Mouse (Mus musculus): ENCODE data around the gene Poln. TPM values are rescaled to one million over a fixed set of nuclear protein-coding genes. Genes with fewer than 3 reads are reported as not detected.

The Poln gene
- total RNA-seq, 1 experiment from 2014 or later = not detected

DNA sequence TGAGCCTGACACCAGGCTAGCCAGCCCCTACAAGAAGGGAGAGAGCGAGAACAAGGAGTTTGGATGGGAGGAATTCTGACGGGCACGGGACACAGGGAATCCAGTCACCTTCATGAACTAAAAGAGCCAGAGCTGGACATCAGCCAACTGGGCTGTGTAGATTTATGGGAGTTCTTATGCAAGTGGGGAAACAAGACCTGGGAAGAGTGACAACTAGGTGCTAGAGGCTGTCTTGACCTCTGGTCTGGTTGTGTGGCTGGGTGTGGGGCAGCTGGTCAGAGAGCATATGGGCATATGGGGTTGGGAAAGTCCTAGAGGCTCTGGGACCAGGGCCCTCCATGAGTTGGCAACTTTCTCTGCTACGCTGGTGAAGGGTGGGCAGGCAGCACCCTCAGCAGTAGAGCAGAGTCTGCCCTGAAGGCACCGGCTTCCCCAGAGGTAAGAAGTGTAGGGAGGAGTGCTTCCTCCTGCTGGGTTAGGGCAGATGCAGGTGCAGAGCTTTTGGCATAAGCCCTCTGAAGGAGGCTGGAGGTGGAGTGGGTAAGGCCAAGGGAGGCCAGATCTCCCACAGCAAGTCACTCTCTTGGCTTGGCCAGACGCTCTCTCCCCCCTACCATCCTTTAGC, 169.7 kb downstream of the Poln start:
- no peak for ATAC-seq (replicated peaks; ENCODE audit: insufficient number of reproducible peaks, low FRiP score, low TSS enrichment, poor library complexity, severe bottlenecking)

DNA sequence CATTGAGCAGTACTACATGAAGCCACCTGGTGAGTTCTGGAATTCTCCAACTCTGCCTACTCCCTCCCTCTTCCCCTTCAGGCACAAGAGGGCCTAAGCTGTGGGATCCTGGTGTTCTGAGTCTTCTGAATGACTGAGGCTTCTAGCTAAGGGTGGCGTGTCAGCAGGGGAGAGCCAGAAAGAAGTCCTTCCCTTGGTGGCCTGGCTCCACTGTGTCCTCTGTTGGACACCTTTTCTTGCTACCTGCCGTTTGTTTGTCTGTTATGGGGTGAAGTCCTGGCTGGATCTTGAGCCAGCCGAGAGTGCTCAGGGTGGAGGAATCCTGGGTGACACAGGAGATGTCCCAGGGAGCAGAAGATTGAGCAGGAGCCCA, 170.8 kb downstream of the Poln start:
- no peak for ATAC-seq (replicated peaks; ENCODE audit: insufficient number of reproducible peaks, low FRiP score, low TSS enrichment, poor library complexity, severe bottlenecking)

DNA sequence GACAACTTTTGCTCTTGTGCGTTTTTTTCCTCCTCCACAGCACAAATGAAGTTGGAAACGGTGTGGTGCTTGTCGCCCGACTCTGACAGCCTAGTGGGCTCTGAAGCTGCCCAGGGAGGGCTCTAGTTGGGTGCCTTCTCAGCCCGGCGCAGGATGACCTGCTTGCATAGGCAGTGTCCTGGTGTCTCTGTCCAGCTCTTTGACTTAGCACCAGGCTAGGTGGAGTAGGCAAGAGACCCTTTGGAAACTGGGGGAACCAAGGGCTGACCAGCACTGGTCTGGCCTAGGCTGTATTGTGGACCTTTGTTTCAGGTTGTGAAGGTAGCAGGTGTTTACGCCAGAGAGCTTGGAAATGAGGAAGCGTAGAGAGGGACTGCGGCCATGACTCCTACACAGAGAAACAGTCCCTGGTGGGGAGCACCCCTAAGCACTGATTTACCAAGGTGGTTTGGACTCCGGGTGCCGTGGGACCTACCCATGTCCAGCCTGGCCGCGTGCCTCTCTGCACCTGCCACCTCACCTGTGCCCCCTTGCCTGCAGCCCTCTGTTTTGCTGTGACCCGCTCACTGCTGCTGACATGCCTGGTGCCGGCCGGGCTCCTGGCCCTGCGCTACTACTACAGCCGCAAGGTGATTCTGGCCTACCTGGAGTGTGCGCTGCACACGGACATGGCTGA, 171.3 kb downstream of the Poln start:
- ATAC-seq (replicated peaks; ENCODE audit: insufficient number of reproducible peaks, low FRiP score, low TSS enrichment, poor library complexity, severe bottlenecking) = no peak

DNA sequence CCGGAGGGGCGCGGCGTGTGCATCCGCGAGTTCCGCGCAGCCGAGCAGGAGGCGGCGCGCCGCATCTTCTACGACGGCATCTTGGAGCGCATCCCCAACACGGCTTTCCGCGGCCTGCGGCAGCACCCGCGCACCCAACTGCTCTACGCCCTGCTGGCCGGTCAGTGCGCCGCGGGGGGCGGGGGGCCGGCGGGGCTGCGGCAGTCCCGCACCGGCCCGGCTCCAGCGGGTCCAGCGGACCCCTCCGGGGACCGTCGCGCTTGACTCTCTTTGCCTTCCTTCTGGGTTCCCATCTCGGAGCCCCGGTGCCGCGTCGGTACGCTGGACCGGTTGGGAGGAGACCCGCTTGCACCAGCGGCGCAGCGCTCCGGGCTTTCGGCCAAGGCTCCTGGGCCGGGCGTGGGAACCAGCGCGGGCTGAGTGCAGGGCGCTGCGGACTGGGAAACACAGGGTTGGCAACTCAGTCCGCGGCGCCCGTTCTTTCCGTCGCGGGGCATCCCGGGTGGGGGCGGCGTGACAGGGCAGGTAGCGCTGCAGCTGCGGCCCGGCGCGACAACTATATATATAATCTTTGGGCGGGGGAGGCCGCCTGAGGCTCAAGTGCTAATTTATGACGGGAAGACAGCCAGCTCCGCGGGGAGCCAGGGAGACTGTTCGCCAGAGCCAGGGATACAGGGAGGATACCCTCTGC, 172.1 kb downstream of the Poln start:
- ATAC-seq (replicated peaks; ENCODE audit: insufficient number of reproducible peaks, low FRiP score, low TSS enrichment, poor library complexity, severe bottlenecking) = no peak

DNA sequence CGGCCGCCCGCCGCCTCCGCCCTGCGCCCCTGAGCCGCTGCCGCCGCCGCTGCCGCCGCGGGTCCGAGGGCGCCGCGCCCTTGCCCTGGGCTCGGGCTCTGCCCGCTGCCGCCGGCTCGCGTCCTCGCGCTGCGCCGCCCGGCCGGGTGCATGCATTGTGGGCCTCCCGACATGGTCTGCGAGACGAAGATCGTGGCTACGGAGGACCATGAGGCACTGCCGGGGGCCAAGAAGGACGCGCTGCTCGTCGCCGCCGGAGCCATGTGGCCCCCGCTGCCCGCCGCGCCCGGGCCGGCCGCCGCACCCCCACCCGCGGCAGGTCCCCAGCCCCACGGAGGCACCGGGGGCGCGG, 172.6 kb downstream of the Poln start:
- no peak for ATAC-seq (replicated peaks; ENCODE audit: insufficient number of reproducible peaks, low FRiP score, low TSS enrichment, poor library complexity, severe bottlenecking)

DNA sequence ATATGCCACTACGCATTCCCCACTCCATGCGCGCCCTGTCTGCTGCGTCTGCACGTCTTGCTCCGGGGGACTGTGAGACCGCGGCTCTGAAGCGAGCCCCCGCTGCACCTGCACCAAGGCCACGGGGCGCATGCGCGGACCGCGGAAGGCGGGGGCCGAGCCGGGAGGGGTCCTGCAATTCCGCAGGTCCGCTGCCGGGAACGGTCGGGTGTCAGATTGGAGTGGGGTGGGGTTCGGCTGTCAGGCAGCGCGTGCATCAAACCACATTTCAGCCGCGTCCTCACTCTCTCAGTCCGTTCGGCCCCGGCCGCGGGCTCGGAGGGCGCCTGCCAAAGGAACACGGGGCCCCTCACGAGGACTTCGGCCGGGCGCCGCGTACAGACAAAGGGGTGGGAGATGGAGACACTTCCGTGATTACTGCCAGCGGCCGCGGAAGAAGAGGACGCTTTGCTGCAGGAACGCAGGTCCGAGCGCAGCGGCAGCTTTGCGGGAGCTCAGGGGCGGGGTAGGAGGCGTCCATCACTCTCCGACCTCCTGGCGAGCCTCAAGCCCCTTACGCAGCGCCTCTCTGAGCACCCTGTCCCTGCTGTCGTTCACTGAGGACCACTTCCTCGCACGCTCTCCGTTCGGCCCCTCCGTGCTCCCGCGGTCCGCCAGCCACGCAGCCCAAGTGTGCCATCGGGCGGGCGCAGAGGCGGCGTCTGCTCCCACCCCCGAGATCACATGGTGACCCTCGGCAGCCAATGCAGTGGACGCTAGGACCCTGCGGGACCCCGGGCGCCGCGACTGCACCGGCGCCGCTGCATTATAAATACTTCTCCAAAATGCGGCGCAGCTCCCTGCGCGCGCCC, 173.2 kb downstream of the Poln start, which contains the start of gene Nat8l:
Gene Nat8l, plus strand, starts transcription at position 142 of the 851 bp plus-strand sequence.
- peak; percentile 57 for ATAC-seq (replicated peaks; ENCODE audit: insufficient number of reproducible peaks, low FRiP score, low TSS enrichment, poor library complexity, severe bottlenecking)

DNA sequence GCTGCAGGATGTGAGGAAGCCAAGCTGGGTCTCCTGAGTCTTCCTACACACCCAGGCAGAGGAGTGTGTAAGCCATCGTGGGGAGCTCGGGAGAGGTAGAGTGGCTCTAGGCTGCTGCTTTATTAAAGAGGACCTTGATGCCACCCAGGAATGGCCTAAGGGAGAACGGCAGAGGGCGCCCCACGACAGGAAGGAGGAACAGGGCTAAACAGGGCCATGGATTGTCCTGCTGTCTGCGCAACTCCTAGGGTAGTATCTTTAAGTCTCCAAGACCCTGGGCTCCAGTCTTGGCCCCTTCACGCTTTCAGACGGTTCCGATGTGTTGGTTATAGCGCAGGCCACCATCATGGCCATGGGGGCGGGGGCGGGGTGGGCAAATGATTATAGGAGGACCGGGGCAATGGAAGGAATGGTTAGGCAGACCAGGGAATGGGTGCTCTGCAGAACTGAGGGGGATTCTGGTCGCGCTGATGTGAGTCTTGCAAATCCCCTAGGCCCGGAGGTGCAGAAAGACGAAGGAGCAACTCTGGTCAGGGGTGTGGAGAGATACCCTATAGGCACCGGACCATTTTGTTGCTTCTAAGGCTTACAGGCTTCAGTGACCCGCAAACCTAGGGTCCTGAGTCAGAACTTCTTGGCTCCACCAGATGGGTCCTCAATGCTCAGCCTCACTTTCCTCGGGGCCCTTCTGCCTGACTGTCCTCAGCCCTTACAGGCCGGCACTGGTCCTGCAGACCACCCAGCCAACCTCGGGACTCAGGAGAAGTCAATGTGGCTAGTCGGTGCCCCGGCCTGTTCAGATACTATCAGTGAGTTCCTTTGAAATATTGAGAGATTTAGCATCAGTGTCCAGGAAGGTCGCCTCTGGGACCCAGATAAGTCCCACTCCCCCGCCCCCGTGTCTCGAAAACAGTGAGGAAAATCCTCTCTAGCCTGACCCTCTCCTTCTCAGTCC, 174.3 kb downstream of the Poln start:
- no peak; the same call in 1 of the 2 replicates for ATAC-seq (replicated peaks; ENCODE audit: insufficient number of reproducible peaks, low FRiP score, low TSS enrichment, poor library complexity, severe bottlenecking)

DNA sequence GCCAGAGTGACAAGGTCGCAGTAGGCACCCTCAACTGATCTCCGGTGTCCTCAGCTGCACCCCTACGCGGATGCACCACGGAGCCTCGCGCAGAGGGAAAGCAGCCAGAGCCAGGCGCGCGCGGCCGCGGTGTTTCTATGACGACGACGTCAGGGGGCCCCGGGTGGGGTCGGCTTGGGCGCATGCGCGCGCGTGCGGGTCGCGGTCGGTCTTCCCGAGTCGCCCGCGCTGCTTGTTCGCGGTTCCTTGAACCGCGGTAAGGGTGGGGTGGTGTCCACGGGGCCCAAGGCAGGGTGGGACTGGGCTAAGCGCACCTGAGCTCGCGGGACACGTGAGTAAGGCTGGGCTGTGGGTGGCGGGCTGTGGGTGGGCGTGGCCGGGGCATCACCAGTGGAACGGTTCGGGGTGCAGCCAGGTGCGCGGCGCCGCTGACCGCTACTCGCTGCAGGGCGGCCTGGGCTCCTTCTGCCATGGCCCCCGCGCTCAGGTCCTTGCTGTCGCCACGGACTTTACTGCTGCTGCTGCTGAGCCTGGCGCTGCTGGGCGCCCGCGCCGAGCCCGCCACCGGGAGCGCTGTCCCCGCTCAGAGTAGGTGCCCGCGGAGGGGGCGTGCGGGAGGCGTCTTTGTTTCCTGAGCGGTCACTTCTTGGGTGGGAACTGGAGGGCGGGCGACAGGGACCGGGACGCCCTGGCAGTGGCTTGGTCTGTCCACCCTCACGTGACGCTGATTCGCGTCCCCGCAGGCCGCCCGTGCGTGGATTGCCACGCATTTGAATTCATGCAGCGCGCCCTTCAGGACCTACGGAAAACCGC, 185.7 kb downstream of the Poln start, which contains the start of gene Gm1673:
Gene Gm1673, plus strand, starts transcription at position 125 of the 813 bp plus-strand sequence.
- ATAC-seq (replicated peaks; ENCODE audit: insufficient number of reproducible peaks, low FRiP score, low TSS enrichment, poor library complexity, severe bottlenecking) = no peak

DNA sequence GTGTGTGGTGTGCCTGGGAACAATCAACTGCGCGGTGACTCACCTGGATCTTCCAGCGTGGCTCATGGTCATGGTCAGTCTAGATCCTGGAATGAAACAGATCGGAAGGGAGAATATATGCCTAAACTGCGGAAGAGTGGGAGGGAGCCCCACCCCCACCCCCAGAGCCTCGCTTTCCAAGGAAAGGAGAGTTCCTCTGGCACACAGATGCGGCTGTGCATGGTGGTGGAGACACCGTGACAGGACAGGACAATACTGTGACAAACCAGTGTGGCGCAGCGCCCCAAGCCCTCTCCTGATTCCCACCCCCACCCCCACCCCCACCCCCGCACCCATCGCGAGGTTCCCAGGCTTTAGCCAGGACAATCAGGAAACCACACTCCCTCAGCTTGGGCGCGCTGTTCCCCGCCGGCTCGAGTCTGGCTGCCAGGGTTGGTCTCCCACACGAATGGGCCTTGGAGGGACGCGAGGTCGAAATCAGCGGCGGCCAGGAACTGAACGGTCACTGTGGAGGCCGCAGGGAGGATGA, 186.5 kb downstream of the Poln start:
- no peak for ATAC-seq (replicated peaks; ENCODE audit: insufficient number of reproducible peaks, low FRiP score, low TSS enrichment, poor library complexity, severe bottlenecking)

DNA sequence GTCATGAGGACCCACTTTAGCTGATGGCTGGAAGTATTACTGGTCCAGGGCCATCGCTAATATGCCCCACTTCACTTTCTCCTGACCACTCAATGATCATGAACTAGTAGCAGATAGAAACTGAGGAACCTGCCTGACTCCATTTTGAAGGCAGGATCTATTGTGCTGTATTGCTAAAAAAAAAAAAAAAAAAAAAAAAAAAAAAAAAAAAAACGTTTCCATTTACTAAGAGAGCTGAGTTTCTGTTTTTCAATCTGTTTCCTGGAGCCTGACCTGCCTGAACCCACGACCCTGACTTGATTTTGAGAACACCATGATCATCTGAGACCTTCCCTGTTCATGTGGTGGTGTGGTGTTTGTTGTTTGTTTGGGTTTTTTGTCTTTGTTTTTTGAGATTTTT, 193.0 kb downstream of the Poln start:
- ATAC-seq (replicated peaks; ENCODE audit: insufficient number of reproducible peaks, low FRiP score, low TSS enrichment, poor library complexity, severe bottlenecking) = no peak

DNA sequence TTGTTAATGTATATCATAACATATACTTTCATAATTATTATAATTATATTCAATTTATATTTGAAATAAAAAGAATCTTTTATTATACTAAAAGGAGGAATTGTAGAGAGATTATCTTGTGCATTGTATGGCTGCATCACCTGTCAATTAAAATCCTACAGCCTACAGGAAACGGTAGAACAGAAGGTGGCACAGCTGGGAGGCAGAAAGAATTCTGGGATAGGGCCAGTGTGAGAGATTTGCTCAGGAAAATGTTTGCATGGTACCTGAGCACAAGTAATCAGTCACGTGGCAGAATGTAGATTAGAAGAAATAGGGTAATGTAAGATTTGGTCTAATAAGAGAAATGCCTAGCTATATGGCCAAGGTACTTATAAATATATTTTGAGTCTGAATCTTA, 194.5 kb downstream of the Poln start:
- ATAC-seq (replicated peaks; ENCODE audit: insufficient number of reproducible peaks, low FRiP score, low TSS enrichment, poor library complexity, severe bottlenecking) = no peak

DNA sequence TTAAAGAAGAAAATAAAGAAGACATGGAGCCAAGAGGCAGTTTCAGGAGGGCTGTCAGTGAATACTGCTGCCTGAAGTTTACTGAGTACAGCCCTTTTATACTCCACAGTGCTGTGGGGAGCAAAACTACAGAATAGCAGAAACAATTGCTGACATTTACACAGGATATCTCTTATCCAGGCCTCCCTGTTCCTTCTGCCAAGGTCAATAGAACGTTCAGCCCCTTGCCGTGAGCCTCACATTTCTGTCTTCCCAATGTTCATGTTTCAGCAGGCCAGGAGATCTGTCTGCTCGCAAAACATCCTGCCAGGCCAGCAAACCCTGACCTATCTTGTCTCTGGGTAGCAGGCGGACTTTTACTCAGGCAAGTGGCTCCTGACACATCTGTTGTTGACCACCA, 209.9 kb downstream of the Poln start:
- no peak for ATAC-seq (replicated peaks; ENCODE audit: insufficient number of reproducible peaks, low FRiP score, low TSS enrichment, poor library complexity, severe bottlenecking)

Other genes with a start within 250 kb of the Poln start
- 16.4 to 26.9 TPM (median 19.6 TPM) in 3 replicates for gene Nelfa, start 233.0 kb downstream of the Poln start, total RNA-seq (2017)
- gene Gm1673, start 186.0 kb downstream of the Poln start, total RNA-seq (2017) = 4.8 TPM in 1 of 3 replicates, not detected in the others
- gene Nat8l, start 173.5 kb downstream of the Poln start, total RNA-seq (2017) = 8.2 to 9.5 TPM (median 8.4 TPM) in 3 replicates
- 107 to 199 TPM (median 133 TPM) in 3 replicates for gene Haus3, start 79 bp upstream of the Poln start, total RNA-seq (2017)
- 43.8 to 81.5 TPM (median 57.1 TPM) in 3 replicates for gene Mxd4, start 18.3 kb upstream of the Poln start, total RNA-seq (2017)
- gene Zfyve28, start 119.0 kb upstream of the Poln start, total RNA-seq (2017) = 0.43 to 3.9 TPM (median 0.67 TPM) in 3 replicates
- 0.38 TPM in 1 of 3 replicates, not detected in the others for gene Cfap99, start 119.2 kb upstream of the Poln start, total RNA-seq (2017)
- 155 to 183 TPM (median 179 TPM) in 3 replicates for gene Rnf4, start 166.8 kb upstream of the Poln start, total RNA-seq (2017)
- gene Fam193a, start 200.5 kb upstream of the Poln start, total RNA-seq (2017) = 28.6 to 65.7 TPM (median 40.7 TPM) in 3 replicates